Mouse (Mus musculus): ENCODE measurements around the gene Lamp5.
A peak's percentile ranks its signal among the peaks of the same experiment; 100 is the strongest.

The Lamp5 gene

GRCm38 (mm10) chr2:136051688-136052289, at the start of gene Lamp5:
Gene Lamp5 (plus strand): TSS chr2:136052239.
- no peak for DNase-seq

- DNase-seq = peak; percentile 42
Observed at GRCm38 (mm10) chr2:136003836-136004235, 48.2 kb upstream of the Lamp5 start.

- no peak for DNase-seq
Observed at GRCm38 (mm10) chr2:136006280-136006679, 45.8 kb upstream of the Lamp5 start.

GRCm38 (mm10) chr2:136012759-136013158, 39.3 kb upstream of the Lamp5 start:
- no peak for DNase-seq

GRCm38 (mm10) chr2:136048464-136048863, 3.6 kb upstream of the Lamp5 start:
- DNase-seq = no peak

DNA sequence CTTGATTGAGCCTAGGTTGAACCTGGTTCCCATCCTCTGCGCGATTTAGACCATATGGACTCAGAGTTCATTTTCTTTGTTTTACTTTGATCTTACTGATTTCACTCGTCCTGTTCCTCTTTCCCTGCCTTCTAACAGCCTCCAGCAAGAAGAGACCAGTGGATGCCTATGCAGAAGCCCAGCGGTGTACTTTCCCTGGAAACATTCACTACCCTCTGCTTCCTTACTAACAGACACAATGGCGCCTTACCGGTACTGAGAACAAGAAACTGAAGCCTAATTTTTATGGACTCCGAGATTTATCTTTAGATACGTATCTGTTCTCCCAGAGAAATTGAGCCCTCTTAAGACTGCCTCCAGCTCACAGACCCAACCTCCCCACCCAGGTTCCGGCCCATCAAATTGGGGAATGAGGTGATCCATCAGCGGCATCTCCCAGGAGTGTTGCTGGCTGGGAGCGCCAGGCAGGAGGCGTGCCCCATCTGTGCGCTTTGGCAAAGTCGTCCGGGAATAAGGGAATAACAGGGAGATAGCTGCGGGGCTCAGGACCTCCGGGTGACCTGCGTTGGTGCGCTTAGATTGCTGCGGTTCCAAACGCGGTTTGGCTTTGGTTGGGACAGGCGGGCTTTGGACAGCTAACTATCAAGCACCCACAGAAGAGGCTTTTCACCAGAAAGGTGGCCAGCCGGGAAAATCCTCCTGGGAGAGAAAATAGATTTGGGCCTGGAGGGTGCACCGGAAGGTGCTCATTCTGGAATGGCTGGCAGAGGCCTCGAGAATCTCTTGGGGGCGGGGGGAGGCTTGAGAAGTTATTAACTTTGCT, 1.0 kb upstream of the Lamp5 start:
- no peak for DNase-seq

GRCm38 (mm10) chr2:136057861-136058331, 5.9 kb downstream of the Lamp5 start:
- no peak for DNase-seq

DNA sequence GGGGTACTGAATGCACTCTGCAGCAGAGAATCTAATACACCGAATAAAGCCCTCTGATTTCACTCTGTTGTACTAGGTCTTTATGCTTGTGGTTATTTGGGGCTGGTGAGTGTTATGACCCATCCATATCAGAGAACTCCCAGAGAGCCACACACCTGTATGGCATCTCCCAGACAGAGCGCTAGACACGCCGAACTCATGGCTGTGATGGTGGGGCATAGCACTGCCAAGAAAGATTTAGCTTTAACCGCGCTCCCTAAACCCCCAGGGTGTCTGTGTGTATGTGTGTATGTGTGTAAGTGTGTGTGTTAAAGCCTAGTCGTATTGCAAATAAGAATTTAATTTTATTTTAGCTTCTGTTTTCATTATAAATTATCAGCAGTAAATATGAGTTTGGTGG, 6.4 kb downstream of the Lamp5 start:
- DNase-seq = no peak

- DNase-seq = no peak
Observed at GRCm38 (mm10) chr2:136059029-136059669, 7.1 kb downstream of the Lamp5 start.

DNA sequence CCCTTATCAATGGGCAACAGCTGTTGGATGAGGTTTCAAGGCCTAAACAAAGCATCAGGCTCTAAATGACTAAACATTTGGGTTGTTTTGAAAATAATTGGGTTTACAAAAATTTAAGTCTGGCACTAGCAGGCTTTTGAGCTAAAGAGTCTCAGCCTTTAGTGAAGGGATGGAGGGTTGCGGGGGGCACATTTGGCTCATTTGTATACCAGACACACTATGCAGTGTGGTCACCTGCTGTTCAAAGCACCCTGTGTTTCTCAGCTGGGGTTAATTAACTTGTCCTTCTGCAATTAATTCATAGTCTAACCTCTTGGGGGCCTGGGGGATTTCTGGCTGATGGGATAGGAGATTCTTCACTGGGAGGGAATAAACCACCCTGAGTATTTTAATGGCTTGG, 12.3 kb downstream of the Lamp5 start:
- no peak for DNase-seq

- DNase-seq = no peak
Observed at GRCm38 (mm10) chr2:136095978-136096377, 43.9 kb downstream of the Lamp5 start.

DNA sequence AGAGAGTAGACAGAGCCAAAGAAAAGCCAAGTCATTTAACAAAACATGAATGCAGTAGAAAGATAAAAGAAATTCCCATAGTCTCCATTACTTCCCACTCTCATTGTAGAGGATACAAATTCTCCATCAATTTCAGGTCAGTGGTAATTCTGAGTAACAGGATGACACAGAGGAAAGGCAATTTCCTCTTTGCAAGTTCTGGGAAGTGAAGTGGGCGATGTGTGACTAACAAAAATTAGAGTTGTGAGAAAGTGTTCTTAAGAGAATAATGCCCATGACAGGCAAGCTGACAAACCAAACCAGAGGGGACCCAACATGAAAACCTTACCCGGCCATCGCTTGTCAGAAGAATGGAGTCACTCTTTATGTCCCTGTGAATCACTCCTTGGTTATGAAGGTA, 45.1 kb downstream of the Lamp5 start:
- no peak for DNase-seq

DNA sequence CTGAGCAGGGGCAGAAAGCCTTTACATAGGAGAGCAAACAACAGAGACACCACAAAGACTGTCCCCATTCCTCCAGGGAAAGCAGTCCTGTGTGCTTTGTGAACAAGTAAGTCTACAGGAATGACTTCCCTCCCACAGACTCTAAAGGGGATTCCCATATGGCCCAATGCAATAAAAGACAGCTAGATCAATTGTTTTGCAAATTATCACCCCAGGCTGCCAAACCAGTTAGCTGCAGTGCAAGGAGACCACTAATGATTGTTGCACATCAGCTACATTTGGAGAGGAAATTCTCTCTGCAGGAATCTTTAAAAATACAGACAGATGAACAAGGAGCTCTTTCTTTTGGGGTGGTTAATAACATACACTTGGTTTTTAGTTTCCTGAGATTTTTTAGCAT, 55.6 kb downstream of the Lamp5 start:
- DNase-seq = no peak

- DNase-seq = peak; percentile 15
Observed at GRCm38 (mm10) chr2:136108124-136109037, 56.3 kb downstream of the Lamp5 start.

- no peak for DNase-seq
Observed at GRCm38 (mm10) chr2:136109038-136109363, 57.0 kb downstream of the Lamp5 start.

- no peak for DNase-seq
Observed at GRCm38 (mm10) chr2:136113374-136113773, 61.3 kb downstream of the Lamp5 start.

DNA sequence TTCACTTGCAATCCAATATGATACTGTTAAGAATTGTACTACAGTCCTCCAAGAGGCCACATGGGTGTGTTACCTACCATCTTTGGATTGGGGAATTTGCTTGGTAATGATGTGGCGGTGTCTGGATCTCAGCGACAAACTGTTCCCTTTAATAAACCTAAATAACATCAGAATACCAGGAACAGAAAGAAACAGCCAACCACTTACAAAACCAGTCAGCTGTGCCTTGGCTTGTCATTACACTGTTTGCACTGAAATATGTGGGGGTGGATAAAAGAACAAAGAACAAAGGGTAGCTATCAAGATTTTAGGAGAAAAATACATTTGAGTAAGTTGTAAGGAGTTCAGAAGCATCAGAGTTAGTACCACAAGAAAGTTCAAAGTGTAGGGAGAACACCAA, 66.0 kb downstream of the Lamp5 start:
- DNase-seq = no peak

All from cerebellum, adult 8-10 months (tissue).